Mouse (Mus musculus) MEL (cell line): ENCODE results near the gene Gpr179. TPM values are rescaled to one million over a fixed set of nuclear protein-coding genes. Genes with fewer than 3 reads are reported as not detected.

Experiments used
- DNase-seq: peaks from one replicate; pipeline ENCODE4 v3.0.0; 2011; ENCODE audit warnings: low read depth, low spot score
- H3K27ac ChIP-seq: 2 replicates; pipeline ENCODE4 v1.5.1; 2012; ENCODE audit warnings: low read depth, mild to moderate bottlenecking, control low read depth, low read length, moderate library complexity; ENCODE audit not compliant: control insufficient read depth
- H3K27me3 ChIP-seq, 2 experiments: fragments of 150-350 bp in 1 of 2; sonication (generic) in 1 of 2; 2 replicates each; pipeline ENCODE4 v1.6.1; 2012; ENCODE audit warnings: low read length in 2 of 2, mild to moderate bottlenecking in 2 of 2, improper control_type of control experiment in 1 of 2, moderate library complexity in 1 of 2; ENCODE audit not compliant: insufficient read depth in 2 of 2, control insufficient read depth in 1 of 2
- H3K36me3 ChIP-seq, 2 experiments: 2 replicates each; pipeline ENCODE4 v1.6.1; 2012 to 2014; ENCODE audit warnings: low read length in 2 of 2, improper control_type of control experiment in 1 of 2, inconsistent platforms in 1 of 2, mild to moderate bottlenecking in 1 of 2; ENCODE audit not compliant: insufficient read depth in 2 of 2, control insufficient read depth in 1 of 2
- H3K4me1 ChIP-seq, 2 experiments: fragments of 150-350 bp in 1 of 2; sonication (generic) in 1 of 2; 2 replicates each; pipeline ENCODE4 v1.6.1; 2012; ENCODE audit warnings: low read length in 2 of 2, improper control_type of control experiment in 1 of 2, mild to moderate bottlenecking in 1 of 2; ENCODE audit not compliant: insufficient read depth in 2 of 2, control insufficient read depth in 1 of 2
- H3K4me3 ChIP-seq, 2 experiments: fragments of 150-350 bp in 1 of 2; sonication (generic) in 1 of 2; 2 replicates each; pipeline ENCODE4 v1.5.1; 2012; ENCODE audit warnings: low read depth in 2 of 2, low read length in 2 of 2, mild to moderate bottlenecking in 2 of 2, moderate library complexity in 2 of 2, control low read depth in 1 of 2, improper control_type of control experiment in 1 of 2; ENCODE audit not compliant: control insufficient read depth in 1 of 2, insufficient read depth in 1 of 2
- H3K79me2 ChIP-seq: 2 replicates; pipeline ENCODE4 v1.6.1; 2012; ENCODE audit warnings: mild to moderate bottlenecking, low read length, moderate library complexity; ENCODE audit not compliant: control insufficient read depth, poor library complexity, insufficient read depth
- H3K9ac ChIP-seq: 2 replicates; pipeline ENCODE4 v1.6.1; 2012; ENCODE audit warnings: low read depth, mild to moderate bottlenecking, control low read depth, low read length, moderate library complexity; ENCODE audit not compliant: control insufficient read depth, poor library complexity, severe bottlenecking
- H3K9me3 ChIP-seq: fragments of 150-350 bp; sonication (generic); replicated peaks from 2 replicates; pipeline ENCODE4 v1.6.1; 2012; ENCODE audit warnings: mild to moderate bottlenecking, low read length, improper control_type of control experiment, moderate library complexity; ENCODE audit not compliant: insufficient read depth
- BHLHE40 ChIP-seq: IDR thresholded peaks from 2 replicates; pipeline ENCODE4 v1.6.1; 2012; ENCODE audit warnings: low read depth, mild to moderate bottlenecking, inconsistent platforms, low read length, improper control_type of control experiment, borderline replicate concordance
- CHD2 ChIP-seq: IDR thresholded peaks from 2 replicates; pipeline ENCODE4 v1.6.1; 2011; ENCODE audit warnings: low read length, improper control_type of control experiment
- E2F4 ChIP-seq: IDR thresholded peaks from 2 replicates; pipeline ENCODE4 v1.6.1; 2011; ENCODE audit warnings: low read depth, low read length, improper control_type of control experiment, borderline replicate concordance
- ELF1 ChIP-seq: IDR thresholded peaks from 2 replicates; pipeline ENCODE4 v1.6.1; 2014; ENCODE audit warnings: low read depth, mild to moderate bottlenecking, inconsistent platforms, low read length, improper control_type of control experiment, moderate library complexity
- EP300 ChIP-seq, 2 experiments: IDR thresholded peaks; 2 replicates each; pipeline ENCODE4 v1.6.1; 2011; ENCODE audit warnings: improper control_type of control experiment in 2 of 2, low read length in 2 of 2, low read depth in 1 of 2, mild to moderate bottlenecking in 1 of 2
- ETS1 ChIP-seq: IDR thresholded peaks from 2 replicates; pipeline ENCODE4 v1.6.1; 2012; ENCODE audit warnings: low read depth, mild to moderate bottlenecking, inconsistent platforms, low read length, improper control_type of control experiment, moderate library complexity
- GATA1 ChIP-seq: IDR thresholded peaks from 2 replicates; pipeline ENCODE4 v1.6.1; 2011; ENCODE audit warnings: low read depth, low read length, improper control_type of control experiment
- HCFC1 ChIP-seq: IDR thresholded peaks from 2 replicates; pipeline ENCODE4 v1.6.1; 2012; ENCODE audit warnings: low read depth, mild to moderate bottlenecking, inconsistent platforms, low read length, improper control_type of control experiment, moderate library complexity
- KAT2A ChIP-seq: conservative IDR thresholded peaks from 2 replicates; pipeline ENCODE4 v1.6.1; 2012; ENCODE audit warnings: low read depth, low read length, improper control_type of control experiment, inconsistent platforms
- MEF2A ChIP-seq: IDR thresholded peaks from 2 replicates; pipeline ENCODE4 v1.6.1; 2014; ENCODE audit warnings: low read depth, mild to moderate bottlenecking, inconsistent platforms, low read length, improper control_type of control experiment; ENCODE audit not compliant: poor library complexity, insufficient replicate concordance, severe bottlenecking; ENCODE audit errors: extremely low read depth
- MXI1 ChIP-seq: IDR thresholded peaks from 2 replicates; pipeline ENCODE4 v1.6.1; 2011; ENCODE audit warnings: mild to moderate bottlenecking, low read depth, low read length, improper control_type of control experiment
- MYB ChIP-seq: IDR thresholded peaks from 2 replicates; pipeline ENCODE4 v1.6.1; 2011; ENCODE audit warnings: mild to moderate bottlenecking, low read depth, low read length, improper control_type of control experiment
- NRF1 ChIP-seq: IDR thresholded peaks from 2 replicates; pipeline ENCODE4 v1.6.1; 2014; ENCODE audit warnings: low read depth, mild to moderate bottlenecking, inconsistent platforms, low read length, improper control_type of control experiment, moderate library complexity; ENCODE audit not compliant: poor library complexity, insufficient read depth, severe bottlenecking
- POLR2A ChIP-seq, 2 experiments: IDR thresholded peaks; 2 replicates each; pipeline ENCODE4 v1.6.1; 2011 to 2012; ENCODE audit warnings: low read length in 2 of 2, mild to moderate bottlenecking in 2 of 2, control low read depth in 1 of 2, improper control_type of control experiment in 1 of 2, low read depth in 1 of 2, moderate library complexity in 1 of 2; ENCODE audit not compliant: control insufficient read depth in 1 of 2, insufficient read depth in 1 of 2, poor library complexity in 1 of 2
- RAD21 ChIP-seq: IDR thresholded peaks from 2 replicates; pipeline ENCODE4 v1.6.1; 2011; ENCODE audit warnings: mild to moderate bottlenecking, low read depth, low read length, improper control_type of control experiment
- SIN3A ChIP-seq: IDR thresholded peaks from 2 replicates; pipeline ENCODE4 v1.6.1; 2012; ENCODE audit warnings: low read length, improper control_type of control experiment, inconsistent platforms
- TAL1 ChIP-seq: IDR thresholded peaks from 2 replicates; pipeline ENCODE4 v1.6.1; 2012; ENCODE audit warnings: mild to moderate bottlenecking, inconsistent platforms, low read length, moderate library complexity, mixed read lengths
- TBP ChIP-seq: IDR thresholded peaks from 2 replicates; pipeline ENCODE4 v1.8.0; 2011; ENCODE audit warnings: low read depth, low read length, improper control_type of control experiment
- TCF12 ChIP-seq: IDR thresholded peaks from 2 replicates; pipeline ENCODE4 v1.6.1; 2014; ENCODE audit warnings: low read depth, mild to moderate bottlenecking, inconsistent platforms, low read length, improper control_type of control experiment, moderate library complexity
- USF1 ChIP-seq: IDR thresholded peaks from 2 replicates; pipeline ENCODE4 v1.6.1; 2014; ENCODE audit warnings: low read depth, mild to moderate bottlenecking, inconsistent platforms, low read length, improper control_type of control experiment, moderate library complexity
- ZKSCAN1 ChIP-seq: IDR thresholded peaks from 2 replicates; pipeline ENCODE4 v1.6.1; 2012; ENCODE audit warnings: low read depth, mild to moderate bottlenecking, inconsistent platforms, low read length, improper control_type of control experiment, moderate library complexity
- ZMIZ1 ChIP-seq: IDR thresholded peaks from 2 replicates; pipeline ENCODE4 v1.6.1; 2012; ENCODE audit warnings: low read depth, mild to moderate bottlenecking, inconsistent platforms, low read length, improper control_type of control experiment, moderate library complexity
- polyA plus RNA-seq, 2 experiments: library from polyadenylated mRNA; stranded (reverse) in 1 of 2; unstranded in 1 of 2; fragments of >175 nt in 1 of 2; fragments of >200 nt in 1 of 2; gene quantifications; 2 replicates each; pipeline versions ENCODE4 v1.2.1 to v1.2.4; 2012; ENCODE audit warnings: low replicate concordance in 2 of 2, low read depth in 1 of 2; ENCODE audit not compliant: insufficient read length in 2 of 2, insufficient read depth in 1 of 2, missing spikeins in 1 of 2
- total RNA-seq: library from RNA; depleted of rRNA; stranded (reverse); fragments of 300-350 nt; gene quantifications from 2 replicates; pipeline ENCODE4 v1.2.3, GENCODE M21; 2012

The Gpr179 gene
- total and polyA plus RNA-seq, 3 experiments = 0.01 to 0.04 TPM; not detected in 1

DNA sequence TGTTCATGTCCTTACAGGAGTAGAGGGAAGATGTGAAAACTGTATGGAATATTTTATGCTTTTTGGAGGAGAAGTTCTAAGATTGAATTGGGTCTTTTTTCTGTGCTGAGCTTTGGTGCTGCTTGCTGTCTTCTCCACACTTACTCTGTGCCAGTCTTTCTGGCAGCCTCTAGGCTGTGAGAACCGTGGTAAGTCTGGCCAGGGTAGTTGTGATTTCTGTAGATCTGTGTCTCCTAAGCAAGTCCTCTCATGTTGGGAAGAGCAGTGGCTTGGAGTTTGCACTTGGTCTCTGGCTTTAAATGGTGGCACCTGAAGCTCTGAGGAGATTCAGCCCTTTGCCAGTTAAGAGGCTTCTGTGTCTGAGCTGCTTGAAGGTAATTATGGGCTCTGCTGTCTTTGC lies 13.7 kb upstream of the Gpr179 start:
- peaks cover 9 to 28% of the 10 kb centered on the region in 2 experiments for H3K4me1 ChIP-seq
- no peaks in the 10 kb centered on the region for H3K27me3 ChIP-seq
- H3K9me3 ChIP-seq = no peaks in the 10 kb centered on the region
- TF ChIP-seq MEF2A (no peak), MYB (no peak), EP300 (IDR thresholded peaks at IDR 0.05; ENCODE audit: low read depth in 1 of 2, low read length in 2 of 2) (no peak), ZKSCAN1 (no peak), RAD21 (no peak), MXI1 (no peak), ELF1 (no peak), ETS1 (no peak), KAT2A (no peak), TCF12 (no peak), NRF1 (no peak), ZMIZ1 (no peak), CHD2 (no peak), BHLHE40 (no peak), POLR2A (IDR thresholded peaks at IDR 0.05; ENCODE audit: control insufficient read depth in 1 of 2, insufficient read depth in 1 of 2, low read depth in 1 of 2, low read length in 2 of 2, poor library complexity in 1 of 2) (no peak), TBP (no peak)
- no peak overlapping the region for H3K9ac ChIP-seq
- H3K36me3 ChIP-seq = peaks cover 5 to 15% of the 10 kb centered on the region in 2 experiments
- no peak overlapping the region; a peak in 1 of 4 replicates for H3K4me3 ChIP-seq
- H3K79me2 ChIP-seq = peaks cover 65% of the 10 kb centered on the region
- H3K27ac ChIP-seq = no peak overlapping the region
- no peak for DNase-seq

GRCm38 (mm10) chr11:97363644-97363995 lies 11.7 kb upstream of the Gpr179 start:
- H3K4me3 ChIP-seq = peak overlapping the region; percentile 71 to 97
- no peaks in the 10 kb centered on the region for H3K9me3 ChIP-seq
- H3K36me3 ChIP-seq = peaks cover 5 to 15% of the 10 kb centered on the region in 2 experiments
- DNase-seq = no peak
- peaks cover 9 to 28% of the 10 kb centered on the region in 2 experiments for H3K4me1 ChIP-seq
- peak overlapping the region; percentile 96 for H3K9ac ChIP-seq
- peak overlapping the region; percentile 51 for H3K27ac ChIP-seq
- peaks cover 58% of the 10 kb centered on the region for H3K79me2 ChIP-seq
- peak; percentile 83 for TF ChIP-seq TCF12
- TF ChIP-seq HCFC1 = 0 out of 2 replicates have a peak, but pooled peaks have one; percentile 30
- TF ChIP-seq EP300 (IDR thresholded peaks at IDR 0.05; ENCODE audit: low read depth in 1 of 2, low read length in 2 of 2) = peak; percentile 48 to 64; a peak in 3 of 4 replicates
- TF ChIP-seq ZKSCAN1 = no peak
- TF ChIP-seq E2F4 = no peak
- TF ChIP-seq SIN3A = peak; percentile 68
- TF ChIP-seq ETS1 = peak; percentile 75
- TF ChIP-seq ELF1 = 0 out of 2 replicates have a peak, but pooled peaks have one; percentile 5
- TF ChIP-seq USF1 = 0 out of 2 replicates have a peak, but pooled peaks have one; percentile 12
- TF ChIP-seq TBP = peak; percentile 52; the same call in 1 of the 2 replicates
- 0 out of 2 replicates have a peak, but pooled peaks have one; percentile 49 for TF ChIP-seq BHLHE40
- TF ChIP-seq ZMIZ1 = no peak
- peak; percentile 86 for TF ChIP-seq MXI1
- peak; percentile 62 for TF ChIP-seq TAL1
- peak; percentile 85 for TF ChIP-seq GATA1
- H3K27me3 ChIP-seq = no peaks in the 10 kb centered on the region
